Comparison of ENCODE assay signal across 19 mouse cellular contexts in genomic region chr10:36304746-36305145, GRCm38 (mm10).
DNase-seq lines count a peak whose midpoint lies in the region; TF ChIP-seq lines count a peak whose summit lies in the region.
"Had no signal": no experiment of that assay in that cellular context is flagged by ENCODE, and none has a peak within 500 bp of the region (broad histone marks: within the 10 kb centered on the region; RNA-seq: fewer than 3 reads in every experiment).

No protein-coding gene starts in this region.

- no peaks in the 10 kb centered on the region for H3K36me3 ChIP-seq in ES-E14 (ENCODE audit: control insufficient read depth, insufficient read depth, low read length, poor library complexity, severe bottlenecking)
- H3K36me3 ChIP-seq: embryonic facial prominence, embryonic 13.5 days; embryonic facial prominence, embryonic 15.5 days; forebrain, embryonic 10.5 days; forebrain, embryonic 12.5 days had no signal

- H3K4me1 ChIP-seq in ES-E14 (ENCODE audit: control insufficient read depth in 2 of 2, insufficient read depth in 2 of 2, low read length in 2 of 2, poor library complexity in 1 of 2): no peaks in the 10 kb centered on the region
- H3K4me1 ChIP-seq: embryonic facial prominence, embryonic 13.5 days; embryonic facial prominence, embryonic 15.5 days; forebrain, embryonic 10.5 days; forebrain, embryonic 12.5 days had no signal

- H3K9me3 ChIP-seq in ES-E14 (ENCODE audit: control insufficient read depth, insufficient read depth, low read depth, low read length): no peaks in the 10 kb centered on the region
- H3K9me3 ChIP-seq: embryonic facial prominence, embryonic 13.5 days; embryonic facial prominence, embryonic 15.5 days; forebrain, embryonic 10.5 days; forebrain, embryonic 12.5 days had no signal

- in situ Hi-C loops in ES-E14 (cut with MboI; ENCODE audit: low sequenced_read_pairs in 2 of 2, unreplicated experiment in 2 of 2): no loop called here

- DNase-seq in 416B (ENCODE audit: low read depth) (peak; percentile 21), ES-E14 (ENCODE audit: low read depth, low spot score) (peak; percentile 22), WW6 (ENCODE audit: low read depth, low spot score) (peak; percentile 4)
- no peak for DNase-seq in urinary bladder, postnatal 14 days (ENCODE audit: low spot score)
- no peak for DNase-seq in heart, adult 18-20 months
- no peak for DNase-seq in embryo, embryonic 9.5 days (ENCODE audit: extremely low spot score)
- DNase-seq: adrenal gland, adult 8-10 months; adrenal gland, postnatal 14 days; adrenal gland, postnatal 36 days; cerebellum, adult 11-12 months; cerebellum, adult 2 months; cerebellum, adult 9-10 months; cerebellum, postnatal 10 days; cerebellum, postnatal 25 days had no signal

- no peak overlapping the region for H3K27ac ChIP-seq in ES-E14 (ENCODE audit: insufficient read depth, low read depth, low read length, poor library complexity, severe bottlenecking)
- H3K27ac ChIP-seq: embryonic facial prominence, embryonic 13.5 days; embryonic facial prominence, embryonic 15.5 days; forebrain, embryonic 10.5 days; forebrain, embryonic 12.5 days had no signal

- no peak overlapping the region for H3K9ac ChIP-seq in ES-E14 (ENCODE audit: insufficient read depth, low read depth, low read length, poor library complexity, severe bottlenecking)
- H3K9ac ChIP-seq: embryonic facial prominence, embryonic 13.5 days; embryonic facial prominence, embryonic 15.5 days; forebrain, embryonic 12.5 days had no signal

- no peak overlapping the region for H3K4me3 ChIP-seq in ES-E14 (ENCODE audit: insufficient read depth in 1 of 2, low read depth in 1 of 2, low read length in 2 of 2, poor library complexity in 1 of 2, severe bottlenecking in 1 of 2)
- H3K4me3 ChIP-seq: embryonic facial prominence, embryonic 13.5 days; embryonic facial prominence, embryonic 15.5 days; erythroblast, embryonic 14.5 days; forebrain, embryonic 10.5 days; forebrain, embryonic 12.5 days had no signal

TF ChIP-seq in ES-E14, 5 proteins besides CTCF, POLR2A, EP300 and RAD21:
- TF ChIP-seq ZNF384 (IDR thresholded peaks at IDR 0.05; ENCODE audit: low read depth, low read length): no peak
- no peak for TF ChIP-seq MAFK (IDR thresholded peaks at IDR 0.05; ENCODE audit: insufficient read depth, low read depth, low read length)
- no peak for TF ChIP-seq ZC3H11A (IDR thresholded peaks at IDR 0.05; ENCODE audit: borderline replicate concordance, low read depth, low read length)
- no peak for TF ChIP-seq HCFC1 (IDR thresholded peaks at IDR 0.05; ENCODE audit: borderline replicate concordance, insufficient read depth, low read length)
- TF ChIP-seq CHD2 (IDR thresholded peaks at IDR 0.05; ENCODE audit: low read depth, low read length): no peak
TF ChIP-seq in ES-E14: peak in this region for 0.

Comparison
In these comparisons a context has a peak if more than half of its experiments do, and no peak if none do; other contexts are left out.
1. DNase-seq: peak in 416B (single experiment), ES-E14 (single experiment) and WW6 (single experiment); none in urinary bladder, postnatal 14 days (single experiment), heart, adult 18-20 months (0 of 2) and embryo, embryonic 9.5 days (single experiment).